Mouse (Mus musculus): ENCODE measurements around the gene Hlcs.

GRCm38 (mm10) chr16:94092511-94093150 lies 220.7 kb downstream of the Hlcs start:
- TF ChIP-seq CTCF (IDR thresholded peaks at IDR 0.05; ENCODE audit: low read depth) (no peak), EP300 (optimal IDR thresholded peaks at IDR 0.05) (no peak)
